Mouse (Mus musculus): ENCODE data around the gene Iqsec1. TPM values are rescaled to one million over a fixed set of nuclear protein-coding genes. Genes with fewer than 3 reads are reported as not detected.
"Not testable (repeated sequence)": the region's sequence is repeated elsewhere in the genome, so short reads cannot be mapped to it uniquely, and the experiment has no call there.

Gene Iqsec1
- total and polyA plus RNA-seq, 2 experiments from 2014 or later = 21.8 to 103 TPM

- WGBS = 92% methylated on average over 11 of the region's 11 CpGs
- 0 out of 2 replicates have a peak, but pooled peaks have one; percentile 5 for ATAC-seq
These were observed 327.5 kb downstream of the Iqsec1 start for GRCm38 (mm10) chr6:90661029-90661399.

GRCm38 (mm10) chr6:90660398-90661028 is 328.0 kb downstream of the Iqsec1 start:
- H3K27ac ChIP-seq (ENCODE audit: low read depth, low read length) = no peak overlapping the region
- no peak overlapping the region for H3K9ac ChIP-seq
- no peak for TF ChIP-seq CTCF (IDR thresholded peaks at IDR 0.05; ENCODE audit: low read depth)
- no peaks in the 10 kb centered on the region for H3K4me1 ChIP-seq (ENCODE audit: insufficient read depth)
- WGBS = 87% methylated on average over 20 of the region's 20 CpGs
- H3K4me2 ChIP-seq (ENCODE audit: low read depth) = no peak overlapping the region
- peaks cover 37% of the 10 kb centered on the region for H3K36me3 ChIP-seq (ENCODE audit: insufficient read depth)
- H3K4me3 ChIP-seq (ENCODE audit: low read depth, low read length) = no peak overlapping the region
- ATAC-seq = 0 out of 2 replicates have a peak, but pooled peaks have one; percentile 3
- DNase-seq = no peak
- no peaks in the 10 kb centered on the region for H3K9me3 ChIP-seq (ENCODE audit: low read length)
- no peaks in the 10 kb centered on the region for H3K27me3 ChIP-seq (ENCODE audit: insufficient read depth, low read length)

More at GRCm38 (mm10) chr6:90661029-90661399, 327.5 kb downstream of the Iqsec1 start:
- Histone ChIP-seq H3K36me3 (ENCODE audit: insufficient read depth) (peaks cover 41% of the 10 kb centered on the region), H3K9ac (no peak overlapping the region), H3K4me3 (ENCODE audit: low read depth, low read length) (no peak overlapping the region), H3K27me3 (ENCODE audit: insufficient read depth, low read length) (no peaks in the 10 kb centered on the region), H3K27ac (ENCODE audit: low read depth, low read length) (no peak overlapping the region), H3K9me3 (ENCODE audit: low read length) (no peaks in the 10 kb centered on the region), H3K4me1 (ENCODE audit: insufficient read depth) (no peaks in the 10 kb centered on the region), H3K4me2 (ENCODE audit: low read depth) (no peak overlapping the region)
- no peak for DNase-seq
- no peak for TF ChIP-seq CTCF (IDR thresholded peaks at IDR 0.05; ENCODE audit: low read depth)

- H3K27me3 ChIP-seq (ENCODE audit: insufficient read depth, low read length) = no peaks in the 10 kb centered on the region
- H3K9me3 ChIP-seq (ENCODE audit: low read length) = no peaks in the 10 kb centered on the region
- H3K36me3 ChIP-seq (ENCODE audit: insufficient read depth) = peaks cover 31% of the 10 kb centered on the region
- no peak for TF ChIP-seq CTCF (IDR thresholded peaks at IDR 0.05; ENCODE audit: low read depth)
- H3K9ac ChIP-seq = no peak overlapping the region
- no peak overlapping the region for H3K4me3 ChIP-seq (ENCODE audit: low read depth, low read length)
- no peaks in the 10 kb centered on the region for H3K4me1 ChIP-seq (ENCODE audit: insufficient read depth)
- no peak for DNase-seq
- H3K4me2 ChIP-seq (ENCODE audit: low read depth) = no peak overlapping the region
- no peak for ATAC-seq
- no peak overlapping the region for H3K27ac ChIP-seq (ENCODE audit: low read depth, low read length)
- WGBS = 85% methylated on average over 2 of the region's 2 CpGs
These were observed 328.6 kb downstream of the Iqsec1 start for GRCm38 (mm10) chr6:90659913-90660312.

GRCm38 (mm10) chr6:90656344-90656850 is 332.1 kb downstream of the Iqsec1 start:
- not testable (repeated sequence) for H3K27me3 ChIP-seq (ENCODE audit: insufficient read depth, low read length); H3K4me1 ChIP-seq (ENCODE audit: insufficient read depth); H3K4me3 ChIP-seq (ENCODE audit: low read depth, low read length); H3K36me3 ChIP-seq (ENCODE audit: insufficient read depth); ATAC-seq; H3K9me3 ChIP-seq (ENCODE audit: low read length); DNase-seq; H3K27ac ChIP-seq (ENCODE audit: low read depth, low read length); H3K4me2 ChIP-seq (ENCODE audit: low read depth); H3K9ac ChIP-seq
- WGBS = 68% methylated on average over 2 of the region's 2 CpGs

- Histone ChIP-seq H3K27me3 (ENCODE audit: insufficient read depth, low read length) (no peaks in the 10 kb centered on the region), H3K27ac (ENCODE audit: low read depth, low read length) (no peak overlapping the region), H3K9ac (no peak overlapping the region), H3K4me3 (ENCODE audit: low read depth, low read length) (no peak overlapping the region), H3K36me3 (ENCODE audit: insufficient read depth) (no peaks in the 10 kb centered on the region; the same call in 1 of the 2 replicates), H3K9me3 (ENCODE audit: low read length) (no peaks in the 10 kb centered on the region), H3K4me1 (ENCODE audit: insufficient read depth) (no peaks in the 10 kb centered on the region), H3K4me2 (ENCODE audit: low read depth) (no peak overlapping the region)
- peak; percentile 54 for TF ChIP-seq CTCF (IDR thresholded peaks at IDR 0.05; ENCODE audit: low read depth)
- DNase-seq (peak; percentile 8), ATAC-seq (no peak)
- 60% methylated on average over 2 of the region's 2 CpGs for WGBS
These were observed 334.7 kb downstream of the Iqsec1 start for GRCm38 (mm10) chr6:90653736-90654135.

- Histone ChIP-seq H3K9me3 (ENCODE audit: low read length) (no peaks in the 10 kb centered on the region), H3K9ac (no peak overlapping the region), H3K27ac (ENCODE audit: low read depth, low read length) (no peak overlapping the region), H3K27me3 (ENCODE audit: insufficient read depth, low read length) (no peaks in the 10 kb centered on the region), H3K36me3 (ENCODE audit: insufficient read depth) (no peaks in the 10 kb centered on the region), H3K4me2 (ENCODE audit: low read depth) (no peak overlapping the region), H3K4me3 (ENCODE audit: low read depth, low read length) (no peak overlapping the region), H3K4me1 (ENCODE audit: insufficient read depth) (no peaks in the 10 kb centered on the region)
- ATAC-seq (no peak), DNase-seq (no peak)
- TF ChIP-seq CTCF (IDR thresholded peaks at IDR 0.05; ENCODE audit: low read depth) = no peak
- 55% methylated on average over 1 of the region's 1 CpGs for WGBS
These were observed 337.9 kb downstream of the Iqsec1 start for GRCm38 (mm10) chr6:90650634-90651033.

GRCm38 (mm10) chr6:90649279-90649678 is 339.2 kb downstream of the Iqsec1 start:
- H3K36me3 ChIP-seq (ENCODE audit: insufficient read depth) = no peaks in the 10 kb centered on the region
- H3K4me2 ChIP-seq (ENCODE audit: low read depth) = no peak overlapping the region
- TF ChIP-seq CTCF (IDR thresholded peaks at IDR 0.05; ENCODE audit: low read depth) = no peak
- WGBS = 75% methylated on average over 4 of the region's 4 CpGs
- H3K9me3 ChIP-seq (ENCODE audit: low read length) = no peaks in the 10 kb centered on the region
- DNase-seq (no peak), ATAC-seq (no peak)
- no peak overlapping the region for H3K4me3 ChIP-seq (ENCODE audit: low read depth, low read length)
- H3K9ac ChIP-seq = no peak overlapping the region
- H3K4me1 ChIP-seq (ENCODE audit: insufficient read depth) = no peaks in the 10 kb centered on the region
- no peaks in the 10 kb centered on the region for H3K27me3 ChIP-seq (ENCODE audit: insufficient read depth, low read length)
- no peak overlapping the region for H3K27ac ChIP-seq (ENCODE audit: low read depth, low read length)

All from forebrain, postnatal 0 days (tissue).